Mouse (Mus musculus) kidney, postnatal 10 days (tissue): Measurements from ENCODE around the gene Taar4.
A peak's percentile ranks its signal among the peaks of the same experiment; 100 is the strongest.

Experiments
- DNase-seq: peaks from one replicate; pipeline ENCODE4 v3.0.0; 2021; ENCODE audit warnings: mixed read lengths

The Taar4 gene

DNA sequence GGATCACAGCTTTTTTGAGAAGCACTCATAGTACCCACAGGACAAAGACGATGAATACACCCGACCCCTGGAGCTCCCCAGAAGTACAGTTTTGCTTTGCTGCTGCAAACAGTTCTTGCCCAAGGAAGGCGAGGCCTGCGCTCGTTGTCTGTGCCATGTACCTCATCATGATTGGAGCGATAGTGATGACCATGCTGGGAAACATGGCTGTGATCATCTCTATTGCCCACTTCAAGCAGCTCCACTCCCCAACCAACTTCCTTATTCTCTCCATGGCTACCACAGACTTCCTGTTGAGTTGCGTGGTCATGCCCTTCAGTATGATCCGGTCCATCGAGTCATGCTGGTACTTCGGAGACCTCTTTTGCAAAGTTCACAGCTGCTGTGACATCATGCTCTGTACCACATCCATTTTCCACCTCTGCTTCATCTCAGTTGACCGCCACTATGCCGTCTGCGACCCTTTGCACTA is at the start of gene Taar4:
Gene Taar4 (plus strand): TSS at position 51 of the 472 bp plus-strand sequence.
- DNase-seq = no peak

- DNase-seq = no peak
These were observed 40.2 kb upstream of the Taar4 start, which contains the start of gene Taar1 for GRCm38 (mm10) chr10:23920056-23920455. Gene Taar1 (plus strand): TSS chr10:23920356.

DNA sequence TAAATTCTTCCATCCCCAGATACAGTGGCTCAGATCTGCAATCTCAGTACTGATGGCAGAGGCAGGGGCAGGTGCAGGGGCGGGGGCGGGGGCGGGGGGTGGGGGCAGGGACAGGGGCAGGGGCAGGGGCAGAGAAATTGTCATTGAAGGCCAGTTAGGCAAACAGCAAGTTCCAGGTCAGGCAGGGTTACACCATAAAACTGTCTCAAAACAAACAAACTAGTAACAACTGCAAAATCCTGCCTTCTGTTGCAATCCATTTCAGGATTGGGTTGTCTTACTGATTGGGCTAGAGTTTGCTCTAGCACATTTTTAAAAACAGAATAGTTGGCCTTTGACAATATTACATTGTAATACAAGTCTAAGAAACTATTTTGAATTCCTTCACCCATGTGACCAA is 37.8 kb upstream of the Taar4 start:
- DNase-seq = no peak

DNA sequence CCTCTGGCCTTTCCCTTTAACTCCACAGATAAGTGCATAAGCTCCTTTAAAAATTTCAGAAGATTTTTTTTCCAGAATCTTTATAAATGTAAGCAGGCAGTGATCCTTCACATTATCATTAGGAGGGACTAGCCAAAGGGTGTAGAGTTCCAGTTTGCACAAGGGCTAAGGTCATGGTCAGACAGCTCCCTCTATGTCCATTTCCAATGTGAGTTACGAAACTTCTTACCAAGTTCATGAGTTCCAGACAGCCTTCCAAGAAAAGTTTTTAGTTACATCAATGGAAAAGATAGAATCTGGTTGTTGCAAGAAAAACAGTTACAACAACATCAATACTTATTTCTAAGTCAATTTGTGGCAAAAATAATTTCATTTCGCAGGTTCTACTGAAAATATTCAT is 36.4 kb upstream of the Taar4 start:
- no peak for DNase-seq

GRCm38 (mm10) chr10:23937613-23938012 is 22.7 kb upstream of the Taar4 start:
- no peak for DNase-seq

- DNase-seq = no peak
These were observed 22.0 kb upstream of the Taar4 start, which contains the start of gene Taar2 for GRCm38 (mm10) chr10:23938312-23938711. Gene Taar2 (plus strand): TSS chr10:23938572.

- DNase-seq = peak; percentile 28
These were observed 17.8 kb upstream of the Taar4 start for GRCm38 (mm10) chr10:23942465-23942864.

DNA sequence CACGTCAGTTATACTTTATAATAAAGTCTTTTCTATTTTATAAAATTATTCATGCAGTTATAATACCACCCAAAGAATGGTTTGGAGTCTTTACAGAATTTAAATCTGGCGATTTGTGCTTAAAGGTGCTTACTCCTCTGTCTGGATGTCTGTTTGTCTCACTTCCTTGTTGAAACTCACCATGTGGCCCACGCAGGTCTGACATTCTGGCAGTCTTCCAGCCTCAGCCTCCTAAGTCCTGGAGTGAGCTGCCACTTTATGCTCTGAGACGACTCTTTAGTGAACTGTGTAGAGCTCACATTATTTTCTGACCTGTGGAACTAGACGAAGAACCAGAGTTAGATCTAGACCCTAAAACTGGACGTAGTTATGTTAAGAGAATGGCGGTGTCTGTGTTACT is 12.3 kb upstream of the Taar4 start:
- peak; percentile 24 for DNase-seq

DNA sequence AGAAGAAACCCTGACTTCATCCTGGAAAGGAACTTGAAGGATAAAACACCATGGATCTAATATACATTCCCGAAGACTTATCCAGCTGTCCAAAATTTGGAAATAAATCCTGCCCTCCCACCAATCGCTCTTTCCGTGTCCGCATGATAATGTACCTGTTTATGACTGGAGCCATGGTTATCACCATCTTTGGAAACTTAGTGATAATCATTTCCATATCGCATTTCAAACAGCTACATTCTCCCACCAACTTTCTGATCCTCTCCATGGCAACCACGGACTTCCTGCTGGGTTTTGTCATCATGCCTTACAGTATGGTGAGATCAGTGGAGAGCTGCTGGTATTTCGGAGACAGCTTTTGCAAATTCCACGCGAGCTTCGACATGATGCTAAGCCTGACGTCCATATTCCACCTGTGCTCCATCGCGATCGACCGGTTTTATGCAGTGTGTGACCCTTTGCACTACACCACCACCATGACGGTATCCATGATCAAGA is 10.7 kb upstream of the Taar4 start, which contains the start of gene Taar3:
Gene Taar3 (plus strand): TSS at position 51 of the 498 bp plus-strand sequence.
- DNase-seq = no peak

- no peak for DNase-seq
These were observed 8.6 kb upstream of the Taar4 start for GRCm38 (mm10) chr10:23951714-23952113.

- DNase-seq = peak; percentile 45
These were observed 1.2 kb upstream of the Taar4 start for GRCm38 (mm10) chr10:23959071-23959470.

DNA sequence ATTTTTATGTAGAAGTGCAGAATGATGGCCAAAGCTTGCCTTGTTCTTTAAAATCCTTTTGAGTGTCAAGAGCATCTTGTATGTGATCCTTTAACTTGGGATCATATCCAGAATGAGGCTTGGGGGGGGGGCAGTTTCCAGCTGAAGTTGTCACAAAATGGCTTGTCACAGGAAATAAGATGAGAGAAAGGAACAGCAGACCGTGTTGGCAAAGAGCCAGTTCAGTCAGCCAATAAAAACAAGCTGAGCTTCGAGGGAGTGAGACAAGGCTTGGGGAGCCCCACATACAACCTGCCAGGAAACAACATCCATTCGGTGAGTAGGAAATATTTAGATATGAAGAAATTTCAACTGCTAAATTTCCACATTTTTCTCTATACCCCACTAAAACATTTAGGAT is 3.1 kb downstream of the Taar4 start:
- peak; percentile 39 for DNase-seq

DNA sequence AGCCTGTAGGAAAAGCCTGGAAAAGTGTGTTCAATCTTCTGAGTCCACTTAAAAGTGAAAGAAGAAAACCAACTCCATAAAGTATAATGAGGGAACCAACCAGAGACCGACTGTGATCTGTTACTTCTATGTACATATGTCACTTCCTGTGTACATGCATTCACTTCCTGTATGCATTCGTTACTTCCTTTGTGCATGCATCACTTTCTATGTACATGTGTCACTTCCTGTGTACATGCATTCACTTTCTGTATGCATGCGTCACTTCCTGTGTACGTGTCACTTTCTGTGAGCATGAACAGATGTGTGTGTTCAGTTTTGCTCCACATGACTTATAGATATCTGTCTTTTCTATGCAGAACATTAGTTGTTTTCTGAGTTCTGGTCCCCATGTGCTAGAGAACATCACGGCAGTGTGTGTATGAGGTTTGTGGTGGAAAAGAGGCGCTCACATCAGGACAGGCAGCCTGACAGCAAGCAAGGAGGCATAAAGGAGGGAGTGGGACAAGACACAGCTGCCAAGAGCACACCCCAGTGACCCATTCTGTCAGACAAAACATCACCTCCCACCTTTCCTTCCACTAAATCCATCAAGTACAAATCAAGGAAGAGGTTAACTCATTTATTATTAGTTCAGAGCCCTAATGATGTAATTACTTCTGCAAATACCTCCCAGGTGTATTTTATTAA is 4.8 kb downstream of the Taar4 start:
- DNase-seq = no peak

GRCm38 (mm10) chr10:23970656-23971165 is 10.4 kb downstream of the Taar4 start, which contains the start of gene Taar5:
Gene Taar5 (plus strand): TSS chr10:23970706.
- DNase-seq = no peak

GRCm38 (mm10) chr10:23971256-23971655 is 11.0 kb downstream of the Taar4 start:
- DNase-seq = no peak

- no peak for DNase-seq
These were observed 17.7 kb downstream of the Taar4 start for GRCm38 (mm10) chr10:23977958-23978357.

DNA sequence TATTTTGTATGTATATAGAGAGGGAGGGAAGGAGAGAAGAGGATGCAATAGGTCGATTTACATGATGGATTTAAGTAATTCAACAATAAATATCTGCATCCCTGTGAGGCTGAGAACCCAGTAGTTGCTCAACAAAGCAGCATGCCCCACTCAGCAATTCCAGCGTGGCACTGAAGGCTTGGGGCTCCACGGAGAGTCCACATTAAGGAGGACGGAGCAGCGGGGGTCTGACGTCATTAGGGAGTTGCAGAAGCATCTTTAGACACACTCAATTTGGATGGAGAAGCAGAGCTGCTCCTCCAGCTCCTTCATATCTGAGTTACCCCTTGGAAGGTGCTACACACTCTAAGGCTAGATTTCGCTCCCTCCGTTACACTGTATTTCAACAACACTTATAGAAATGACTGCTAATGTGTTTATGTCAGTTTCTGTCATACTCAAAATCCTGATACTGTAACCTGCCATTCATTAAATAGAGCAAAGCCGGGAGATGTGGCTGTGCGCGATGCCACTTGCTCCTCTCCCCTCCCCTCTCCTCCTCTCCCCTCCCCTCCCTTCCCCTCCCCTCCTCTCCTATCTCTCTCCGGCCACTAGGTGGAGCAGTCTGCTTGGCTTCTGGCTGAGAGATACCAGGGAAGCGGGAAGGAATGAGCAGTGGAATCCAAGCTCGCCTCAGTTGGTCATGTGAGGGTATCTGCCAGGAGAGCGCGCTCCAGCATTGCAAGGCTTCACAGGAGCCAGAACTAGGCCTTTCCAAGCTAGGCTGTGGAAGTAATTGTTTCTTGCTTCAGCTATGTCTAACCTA is 18.8 kb downstream of the Taar4 start:
- DNase-seq = peak; percentile 87

GRCm38 (mm10) chr10:23985546-23985945 is 25.3 kb downstream of the Taar4 start, which contains the start of gene Taar6:
Gene Taar6 (minus strand): TSS chr10:23985646.
- no peak for DNase-seq

DNA sequence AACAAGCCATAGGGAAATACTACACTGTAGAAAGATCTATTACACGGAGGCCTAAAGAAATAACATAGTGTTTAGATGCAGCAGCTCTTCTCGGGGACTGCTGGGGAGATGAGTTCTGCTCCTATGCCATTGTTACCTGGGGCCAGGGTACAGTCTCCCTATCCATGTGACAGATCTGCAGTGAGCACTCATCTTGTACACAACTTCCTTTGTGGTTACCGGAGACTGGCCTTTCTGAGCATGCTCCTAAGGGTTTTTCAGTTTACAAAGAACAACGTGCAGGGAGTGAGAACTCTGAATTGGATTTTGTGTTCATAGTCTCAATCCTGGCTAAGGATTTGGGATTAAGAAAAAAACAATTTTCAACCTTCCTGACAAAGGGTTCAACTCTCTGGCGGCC is 26.1 kb downstream of the Taar4 start:
- DNase-seq = no peak

- DNase-seq = no peak
These were observed 33.1 kb downstream of the Taar4 start, which contains the start of gene Taar7a for GRCm38 (mm10) chr10:23993381-23993780. Gene Taar7a (minus strand): TSS chr10:23993481.

GRCm38 (mm10) chr10:23999639-24000038 is 39.3 kb downstream of the Taar4 start, which contains the start of gene Taar7b:
Gene Taar7b (plus strand): TSS chr10:23999939.
- no peak for DNase-seq

DNA sequence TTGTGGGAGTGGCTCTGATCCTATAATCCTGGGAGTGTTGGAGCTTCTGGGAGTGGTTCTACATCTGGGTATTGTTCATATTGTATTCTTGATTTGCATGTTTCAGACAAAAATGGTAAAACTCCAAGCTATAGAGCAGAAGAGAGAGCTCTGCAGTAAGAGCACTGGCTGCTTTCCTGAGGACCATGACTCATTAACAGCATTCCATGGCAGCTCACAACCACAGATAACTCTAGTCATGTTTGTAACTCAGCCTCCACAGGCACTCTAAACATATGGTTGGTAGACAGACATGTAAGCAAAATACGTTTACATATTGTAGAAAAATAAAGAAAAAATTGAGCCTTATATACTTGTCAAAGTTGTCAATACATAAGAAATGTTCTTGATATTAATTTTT is 46.1 kb downstream of the Taar4 start:
- no peak for DNase-seq

DNA sequence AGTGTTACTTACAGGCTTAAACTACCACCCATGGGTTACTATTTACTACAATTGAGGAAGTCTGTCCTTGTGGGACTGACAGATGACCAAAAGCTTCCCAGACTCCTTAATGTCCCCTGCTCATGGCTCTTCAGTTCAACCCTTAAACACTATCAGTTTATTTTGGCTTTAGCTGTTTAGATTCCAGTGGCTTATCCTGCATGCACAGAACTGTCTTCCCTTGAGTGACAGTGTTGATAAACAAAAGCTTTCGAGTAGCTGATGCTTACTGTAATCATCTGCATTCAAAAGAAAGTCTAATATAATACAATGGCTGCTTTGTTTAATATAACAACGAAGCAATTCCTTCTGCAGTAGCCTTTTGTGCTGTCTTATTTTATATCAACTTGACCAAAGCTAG is 46.7 kb downstream of the Taar4 start:
- no peak for DNase-seq
